Mouse (Mus musculus) gastrocnemius, postnatal 36 days (tissue): Measurements from ENCODE around the gene Rhof. TPM values are rescaled to one million over a fixed set of nuclear protein-coding genes. Genes with fewer than 3 reads are reported as not detected.

Experiments used
- DNase-seq, 2 experiments: peaks; one replicate each; pipeline ENCODE4 v3.0.0; 2022
- intact Hi-C: fragments of 180-260 bp; cut with DNase I; formaldehyde crosslinking; loops from one replicate; pipeline ENCODE4 v1.15.1; 2025
- long read RNA-seq, 2 experiments: library from polyadenylated mRNA; stranded (forward); transcript quantifications; one replicate each; pipeline ENCODE4 v2.0.0; 2021
- total RNA-seq, 2 experiments: library from RNA; stranded (reverse); gene quantifications; 2 replicates each; pipeline ENCODE4 v1.2.3; 2021

Gene Rhof
- total RNA-seq: under 1 TPM; 0.15 to 0.38 TPM
- long read RNA-seq, experiment 1, partial matches to known transcripts: 0 of 4 reads
- long read RNA-seq, experiment 1, other reads (novel, unspliced or antisense): 4 of 4 reads
- long read RNA-seq, experiment 2: 0 reads

- intact Hi-C loops: loop anchor here (2.0 to 5.0 kb wide), 4 partner anchors 16 to 65 kb away; partner anchors contain the start of gene Tmem120b
- DNase-seq: peak; percentile 77 to 80
These were observed at the start of gene Rhof for GRCm38 (mm10) chr5:123132308-123133071. Gene Rhof (minus strand): TSS chr5:123132692.

GRCm38 (mm10) chr5:123181536-123181935, 49.0 kb upstream of the Rhof start:
- no peak for DNase-seq
- intact Hi-C loops: no loop called here

GRCm38 (mm10) chr5:123180390-123180789, 47.9 kb upstream of the Rhof start:
- DNase-seq: no peak

GRCm38 (mm10) chr5:123178792-123179191, 46.3 kb upstream of the Rhof start:
- intact Hi-C loops: no loop called here
- no peak for DNase-seq

More at GRCm38 (mm10) chr5:123180390-123180789, 47.9 kb upstream of the Rhof start:
- intact Hi-C loops: no loop called here

- peak; percentile 69 to 79 for DNase-seq
- intact Hi-C loops: loop anchor here (1.0 to 5.0 kb wide), 3 partner anchors 39 to 104 kb away; partner anchors contain the start of genes Rhof and Tmem120b
These were observed 39.3 kb upstream of the Rhof start for GRCm38 (mm10) chr5:123171646-123172350.

- no peak for DNase-seq
- intact Hi-C loops: loop anchor here (5.0 kb wide), 2 partner anchors 38 to 103 kb away; partner anchors contain the start of genes Rhof and Tmem120b
These were observed 37.9 kb upstream of the Rhof start for GRCm38 (mm10) chr5:123170365-123170764.

- intact Hi-C loops: no loop called here
- no peak for DNase-seq
These were observed 36.8 kb upstream of the Rhof start, which contains the start of gene Psmd9 for GRCm38 (mm10) chr5:123169284-123169683. Gene Psmd9 (plus strand): TSS chr5:123169413.

- DNase-seq: no peak
These were observed 35.1 kb upstream of the Rhof start for GRCm38 (mm10) chr5:123167591-123167990.

GRCm38 (mm10) chr5:123166437-123166836, 33.9 kb upstream of the Rhof start:
- no peak for DNase-seq
- intact Hi-C loops: no loop called here

More at GRCm38 (mm10) chr5:123167591-123167990, 35.1 kb upstream of the Rhof start:
- intact Hi-C loops: no loop called here

GRCm38 (mm10) chr5:123162942-123163341, 30.4 kb upstream of the Rhof start:
- intact Hi-C loops: no loop called here
- DNase-seq: no peak

GRCm38 (mm10) chr5:123160341-123160740, 27.8 kb upstream of the Rhof start:
- intact Hi-C loops: no loop called here
- DNase-seq: no peak

- intact Hi-C loops: no loop called here
- no peak for DNase-seq
These were observed 27.4 kb upstream of the Rhof start for GRCm38 (mm10) chr5:123159866-123160265.

- no peak for DNase-seq
- intact Hi-C loops: no loop called here
These were observed 27.0 kb upstream of the Rhof start for GRCm38 (mm10) chr5:123159446-123159845.

- intact Hi-C loops: no loop called here
- DNase-seq: no peak
These were observed 25.5 kb upstream of the Rhof start for GRCm38 (mm10) chr5:123157972-123158371.

- intact Hi-C loops: no loop called here
- no peak for DNase-seq
These were observed 24.3 kb upstream of the Rhof start for GRCm38 (mm10) chr5:123156763-123157162.

- DNase-seq: peak; percentile 57 to 58
- intact Hi-C loops: no loop called here
These were observed 22.9 kb upstream of the Rhof start for GRCm38 (mm10) chr5:123155425-123155824.

GRCm38 (mm10) chr5:123152901-123153300, 20.4 kb upstream of the Rhof start:
- intact Hi-C loops: loop anchor here (2.0 to 5.0 kb wide), 2 partner anchors 36 to 86 kb away; no protein-coding TSS in a partner anchor
- DNase-seq: no peak

- intact Hi-C loops: loop anchor here (2.0 to 5.0 kb wide), 2 partner anchors 35 to 85 kb away; no protein-coding TSS in a partner anchor
- no peak for DNase-seq
These were observed 19.3 kb upstream of the Rhof start for GRCm38 (mm10) chr5:123151707-123152362.

GRCm38 (mm10) chr5:123151077-123151476, 18.6 kb upstream of the Rhof start:
- intact Hi-C loops: loop anchor here (5.0 kb wide), 1 partner anchor 34 kb away; no protein-coding TSS in a partner anchor
- no peak for DNase-seq

GRCm38 (mm10) chr5:123150641-123151040, 18.1 kb upstream of the Rhof start:
- intact Hi-C loops: loop anchor here (5.0 kb wide), 1 partner anchor 33 kb away; no protein-coding TSS in a partner anchor
- DNase-seq: no peak
